Mouse (Mus musculus): ENCODE results near the gene Atr. TPM values are rescaled to one million over a fixed set of nuclear protein-coding genes. Genes with fewer than 3 reads are reported as not detected.
A peak's percentile ranks its signal among the peaks of the same experiment; 100 is the strongest.
"Not testable (repeated sequence)": the region's sequence is repeated elsewhere in the genome, so short reads cannot be mapped to it uniquely, and the experiment has no call there.

Gene Atr
- polyA plus RNA-seq, 1 experiment from 2014 or later = 16.9 TPM

DNA sequence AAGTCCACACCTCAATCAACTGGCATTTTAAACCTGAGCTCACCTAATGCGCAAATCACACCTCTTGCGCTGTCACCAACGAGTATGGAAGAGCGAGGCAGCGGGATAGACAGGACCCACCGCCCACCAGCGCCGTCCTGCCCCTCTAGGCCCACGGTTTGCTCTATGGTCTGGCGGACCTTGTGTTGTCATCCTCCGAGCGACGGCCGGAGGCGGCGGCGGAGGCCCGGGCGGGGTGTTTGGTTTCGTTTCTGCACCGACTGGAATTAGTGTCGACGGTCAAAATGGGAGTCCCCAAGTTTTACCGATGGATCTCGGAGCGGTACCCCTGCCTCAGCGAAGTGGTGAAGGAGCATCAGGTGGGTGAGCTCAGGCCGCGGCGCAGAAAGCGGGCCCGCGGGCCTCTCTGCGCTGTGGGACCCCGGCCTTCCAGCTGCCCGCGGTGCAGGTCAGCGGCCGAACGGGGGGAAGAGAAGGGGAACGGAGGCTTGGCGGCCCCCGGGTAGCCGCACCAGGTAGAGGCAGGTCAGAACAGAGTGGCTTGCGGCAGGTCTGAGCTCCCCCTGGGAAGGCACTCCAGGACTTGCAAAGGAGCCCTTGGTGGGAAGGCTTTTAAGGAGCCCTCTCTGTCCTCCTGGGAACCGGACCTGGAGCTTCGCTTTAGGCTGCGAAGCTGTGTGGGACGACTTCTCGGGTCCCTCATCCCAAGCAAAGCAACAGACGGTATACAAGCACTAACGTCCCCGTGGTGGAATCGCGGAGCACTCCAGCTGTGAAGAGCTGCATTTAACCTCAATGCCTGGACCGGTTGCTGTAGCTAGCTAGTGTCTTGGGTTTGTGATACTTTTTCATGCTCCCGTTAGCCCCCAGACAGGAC is 97.4 kb downstream of the Atr start, which contains the start of gene Xrn1:
Gene Xrn1 (plus strand): TSS at position 176 of the 877 bp plus-strand sequence.
- H3K36me3 ChIP-seq (ENCODE audit: control insufficient read depth, insufficient read depth, low read length) = peaks cover 2% of the 10 kb centered on the region
- peak within 1 kb of the TSS; percentile 99 for H3K9ac ChIP-seq (ENCODE audit: low read depth, low read length)
- H3K4me1 ChIP-seq (ENCODE audit: control insufficient read depth, insufficient read depth, low read length) = no peaks in the 10 kb centered on the region
- H3K9me3 ChIP-seq (replicated peaks; ENCODE audit: control insufficient read depth, low read length) = no peaks in the 10 kb centered on the region
- H3K27me3 ChIP-seq (ENCODE audit: control insufficient read depth, insufficient read depth, low read length) = no peaks in the 10 kb centered on the region
- ATAC-seq (replicated peaks; ENCODE audit: insufficient number of reproducible peaks, low FRiP score, low TSS enrichment) = peak; percentile 96
- H3K4me2 ChIP-seq = peak within 1 kb of the TSS; percentile 78
- H3K4me3 ChIP-seq (ENCODE audit: low read depth, low read length) = peak within 1 kb of the TSS; percentile 99
- peak within 1 kb of the TSS; percentile 94 for H3K27ac ChIP-seq (ENCODE audit: low read depth, low read length)
- under 1% methylated on average over 57 of the region's 57 CpGs for WGBS (ENCODE audit: insufficient replicate concordance)

GRCm38 (mm10) chr9:95957611-95958010 is 100.2 kb downstream of the Atr start:
- Histone ChIP-seq H3K9me3 (replicated peaks; ENCODE audit: control insufficient read depth, low read length) (no peaks in the 10 kb centered on the region), H3K27me3 (ENCODE audit: control insufficient read depth, insufficient read depth, low read length) (no peaks in the 10 kb centered on the region), H3K36me3 (ENCODE audit: control insufficient read depth, insufficient read depth, low read length) (no peaks in the 10 kb centered on the region), H3K27ac (ENCODE audit: low read depth, low read length) (no peak overlapping the region), H3K4me1 (ENCODE audit: control insufficient read depth, insufficient read depth, low read length) (no peaks in the 10 kb centered on the region), H3K4me3 (ENCODE audit: low read depth, low read length) (no peak overlapping the region), H3K4me2 (no peak overlapping the region), H3K9ac (ENCODE audit: low read depth, low read length) (no peak overlapping the region)
- ATAC-seq (replicated peaks; ENCODE audit: insufficient number of reproducible peaks, low FRiP score, low TSS enrichment) = no peak
- WGBS (ENCODE audit: insufficient replicate concordance) = 89% methylated on average over 2 of the region's 2 CpGs

- Histone ChIP-seq H3K4me1 (ENCODE audit: control insufficient read depth, insufficient read depth, low read length) (no peaks in the 10 kb centered on the region), H3K9me3 (replicated peaks; ENCODE audit: control insufficient read depth, low read length) (no peaks in the 10 kb centered on the region), H3K27ac (ENCODE audit: low read depth, low read length) (no peak overlapping the region), H3K4me3 (ENCODE audit: low read depth, low read length) (no peak overlapping the region), H3K4me2 (no peak overlapping the region), H3K36me3 (ENCODE audit: control insufficient read depth, insufficient read depth, low read length) (no peaks in the 10 kb centered on the region), H3K27me3 (ENCODE audit: control insufficient read depth, insufficient read depth, low read length) (no peaks in the 10 kb centered on the region), H3K9ac (ENCODE audit: low read depth, low read length) (no peak overlapping the region)
- no peak for ATAC-seq (replicated peaks; ENCODE audit: insufficient number of reproducible peaks, low FRiP score, low TSS enrichment)
- WGBS (ENCODE audit: insufficient replicate concordance) = 87% methylated on average over 7 of the region's 7 CpGs
Measured at GRCm38 (mm10) chr9:95958041-95958730, 100.8 kb downstream of the Atr start.

GRCm38 (mm10) chr9:95958731-95959105 is 101.3 kb downstream of the Atr start:
- 88% methylated on average over 2 of the region's 2 CpGs for WGBS (ENCODE audit: insufficient replicate concordance)
- H3K27ac ChIP-seq (ENCODE audit: low read depth, low read length); H3K27me3 ChIP-seq (ENCODE audit: control insufficient read depth, insufficient read depth, low read length); H3K9me3 ChIP-seq (replicated peaks; ENCODE audit: control insufficient read depth, low read length); ATAC-seq (replicated peaks; ENCODE audit: insufficient number of reproducible peaks, low FRiP score, low TSS enrichment); H3K9ac ChIP-seq (ENCODE audit: low read depth, low read length); H3K4me3 ChIP-seq (ENCODE audit: low read depth, low read length); H3K36me3 ChIP-seq (ENCODE audit: control insufficient read depth, insufficient read depth, low read length); H3K4me2 ChIP-seq; H3K4me1 ChIP-seq (ENCODE audit: control insufficient read depth, insufficient read depth, low read length): not testable (repeated sequence)

DNA sequence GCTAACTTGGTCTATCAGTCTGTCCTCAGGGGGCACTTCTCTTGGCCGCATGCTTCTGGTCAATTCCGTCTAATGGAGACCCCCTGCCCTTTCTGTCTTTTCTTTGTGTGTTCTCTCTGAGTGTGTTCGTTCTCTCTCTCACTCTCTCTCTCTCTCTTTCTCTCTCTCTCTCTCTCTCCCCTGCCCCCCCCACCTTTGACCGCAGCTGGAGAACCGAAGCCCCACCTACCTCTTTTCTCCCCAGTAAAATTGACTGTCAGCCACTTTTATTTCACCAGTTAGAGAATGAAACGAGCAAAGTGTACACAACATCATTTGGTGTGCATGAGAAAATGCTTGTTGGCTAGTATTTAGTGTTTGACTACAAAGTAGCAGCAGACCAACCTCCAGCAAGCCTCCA is 101.8 kb downstream of the Atr start:
- no peak for ATAC-seq (replicated peaks; ENCODE audit: insufficient number of reproducible peaks, low FRiP score, low TSS enrichment)
- Histone ChIP-seq H3K27me3 (ENCODE audit: control insufficient read depth, insufficient read depth, low read length) (no peaks in the 10 kb centered on the region), H3K27ac (ENCODE audit: low read depth, low read length) (no peak overlapping the region), H3K4me2 (no peak overlapping the region), H3K9me3 (replicated peaks; ENCODE audit: control insufficient read depth, low read length) (no peaks in the 10 kb centered on the region), H3K36me3 (ENCODE audit: control insufficient read depth, insufficient read depth, low read length) (no peaks in the 10 kb centered on the region), H3K4me3 (ENCODE audit: low read depth, low read length) (no peak overlapping the region), H3K4me1 (ENCODE audit: control insufficient read depth, insufficient read depth, low read length) (no peaks in the 10 kb centered on the region), H3K9ac (ENCODE audit: low read depth, low read length) (no peak overlapping the region)
- WGBS (ENCODE audit: insufficient replicate concordance) = 90% methylated on average over 6 of the region's 6 CpGs

DNA sequence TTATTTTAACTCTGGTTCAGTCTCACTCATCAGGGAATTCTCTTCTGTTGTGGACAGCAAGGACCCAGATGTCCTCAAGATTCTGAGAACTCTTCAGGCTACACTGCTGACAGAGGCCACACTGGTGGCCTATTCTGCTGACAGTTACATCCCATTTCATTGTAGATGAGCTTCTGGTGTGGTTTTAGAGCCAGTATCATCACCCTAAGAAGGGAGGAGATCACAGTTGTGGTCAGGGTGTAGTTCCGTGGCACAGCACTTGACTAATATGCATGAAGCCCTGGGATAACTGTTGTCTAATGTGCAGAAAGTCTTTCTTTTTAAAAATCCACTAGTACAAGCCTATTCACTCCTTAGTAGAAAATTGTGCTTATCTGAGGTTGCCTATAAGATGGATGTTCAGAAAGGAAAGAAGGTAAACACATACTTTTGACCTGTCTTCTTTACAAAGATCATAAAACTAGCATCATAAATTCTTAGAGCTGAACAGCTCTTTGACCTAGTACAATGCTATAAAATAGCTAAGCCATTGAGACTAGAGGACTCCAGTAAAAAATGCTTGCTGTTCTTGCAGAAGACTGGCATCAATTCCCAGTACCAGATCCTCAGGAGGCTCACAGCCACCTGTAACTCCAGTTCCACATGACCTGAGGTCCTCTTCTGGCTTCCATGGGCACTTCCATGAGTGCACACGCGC is 102.5 kb downstream of the Atr start:
- Histone ChIP-seq H3K27me3 (ENCODE audit: control insufficient read depth, insufficient read depth, low read length) (no peaks in the 10 kb centered on the region), H3K9me3 (replicated peaks; ENCODE audit: control insufficient read depth, low read length) (no peaks in the 10 kb centered on the region), H3K27ac (ENCODE audit: low read depth, low read length) (no peak overlapping the region), H3K9ac (ENCODE audit: low read depth, low read length) (no peak overlapping the region), H3K4me2 (no peak overlapping the region), H3K36me3 (ENCODE audit: control insufficient read depth, insufficient read depth, low read length) (no peaks in the 10 kb centered on the region), H3K4me1 (ENCODE audit: control insufficient read depth, insufficient read depth, low read length) (no peaks in the 10 kb centered on the region), H3K4me3 (ENCODE audit: low read depth, low read length) (no peak overlapping the region)
- ATAC-seq (replicated peaks; ENCODE audit: insufficient number of reproducible peaks, low FRiP score, low TSS enrichment) = no peak
- 83% methylated on average over 3 of the region's 3 CpGs for WGBS (ENCODE audit: insufficient replicate concordance)

DNA sequence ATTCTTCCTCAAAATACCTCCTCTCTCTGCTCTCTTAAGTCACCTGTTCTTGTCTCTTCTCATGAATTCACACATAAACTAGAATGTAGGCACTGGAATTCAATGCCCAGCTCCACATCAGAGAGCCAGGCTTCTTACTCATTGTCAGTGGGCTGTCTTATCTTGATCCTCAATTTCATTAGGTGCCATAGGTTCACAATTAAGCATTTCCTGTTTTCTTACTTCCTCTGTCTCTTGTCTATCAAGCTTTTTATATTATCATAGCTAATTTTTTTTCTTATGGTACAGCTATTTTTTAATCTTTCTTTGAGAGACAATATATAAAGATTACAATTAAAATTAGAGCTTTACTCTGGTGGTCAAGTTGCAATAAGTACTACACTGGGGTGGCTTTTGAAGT is 103.7 kb downstream of the Atr start:
- Histone ChIP-seq H3K36me3 (ENCODE audit: control insufficient read depth, insufficient read depth, low read length) (no peaks in the 10 kb centered on the region), H3K4me1 (ENCODE audit: control insufficient read depth, insufficient read depth, low read length) (no peaks in the 10 kb centered on the region), H3K27me3 (ENCODE audit: control insufficient read depth, insufficient read depth, low read length) (no peaks in the 10 kb centered on the region), H3K4me3 (ENCODE audit: low read depth, low read length) (no peak overlapping the region), H3K27ac (ENCODE audit: low read depth, low read length) (no peak overlapping the region), H3K4me2 (no peak overlapping the region), H3K9ac (ENCODE audit: low read depth, low read length) (no peak overlapping the region), H3K9me3 (replicated peaks; ENCODE audit: control insufficient read depth, low read length) (no peaks in the 10 kb centered on the region)
- no peak for ATAC-seq (replicated peaks; ENCODE audit: insufficient number of reproducible peaks, low FRiP score, low TSS enrichment)

- no peak overlapping the region for H3K9ac ChIP-seq (ENCODE audit: low read depth, low read length)
- ATAC-seq (replicated peaks; ENCODE audit: insufficient number of reproducible peaks, low FRiP score, low TSS enrichment) = no peak
- WGBS (ENCODE audit: insufficient replicate concordance) = 93% methylated on average over 13 of the region's 13 CpGs
- H3K4me3 ChIP-seq (ENCODE audit: low read depth, low read length) = no peak overlapping the region
- H3K27me3 ChIP-seq (ENCODE audit: control insufficient read depth, insufficient read depth, low read length) = no peaks in the 10 kb centered on the region
- no peak overlapping the region for H3K27ac ChIP-seq (ENCODE audit: low read depth, low read length)
- 0 out of 2 replicates have a peak, but pooled peaks cover 3% of the 10 kb centered on the region for H3K36me3 ChIP-seq (ENCODE audit: control insufficient read depth, insufficient read depth, low read length)
- no peaks in the 10 kb centered on the region for H3K9me3 ChIP-seq (replicated peaks; ENCODE audit: control insufficient read depth, low read length)
- H3K4me1 ChIP-seq (ENCODE audit: control insufficient read depth, insufficient read depth, low read length) = no peaks in the 10 kb centered on the region
- H3K4me2 ChIP-seq = no peak overlapping the region
Measured at GRCm38 (mm10) chr9:95964037-95964436, 106.6 kb downstream of the Atr start.
